Mouse (Mus musculus) embryonic stem cell, embryonic (primary cell): ENCODE measurements around the gene Ltf.

Experiments used
- CTCF ChIA-PET, 4 experiments: fragments of 300-600 bp in 2 of 4; fragments of 350-600 bp in 2 of 4; sonication (Branson Sonifier 250); formaldehyde crosslinking; loops; one replicate each; lab custom pipeline; 2022; ENCODE audit warnings: inconsistent platforms in 2 of 4; lab: Charles Lee
- POLR2A ChIA-PET, 4 experiments: fragments of 300-600 bp in 2 of 4; fragments of 350-600 bp in 2 of 4; sonication (Branson Sonifier 250); formaldehyde crosslinking; loops; one replicate each; lab custom pipeline; 2022; ENCODE audit warnings: antibody characterized with exemption in 4 of 4, inconsistent platforms in 1 of 4; lab: Charles Lee

Gene Ltf

GRCm38 (mm10) chr9:111058943-111059556 is 40.0 kb downstream of the Ltf start:
- ChIA-PET CTCF (interaction anchor here in 1 of 4 experiments (0.5 kb wide), 1 partner anchor 423 kb away, joined by 3 read pairs; no protein-coding TSS in a partner anchor), POLR2A (no interaction called here)

GRCm38 (mm10) chr9:111062840-111063239 is 43.8 kb downstream of the Ltf start:
- ChIA-PET CTCF (no interaction called here), POLR2A (no interaction called here)

- ChIA-PET CTCF (interaction anchor here in 1 of 4 experiments (0.6 kb wide), 1 partner anchor 56 kb away, joined by 3 read pairs; no protein-coding TSS in a partner anchor), POLR2A (interaction anchor here in 2 of 4 experiments (0.6 to 1.0 kb wide), 2 partner anchors 101 to 128 kb away, joined by 3 read pairs; no protein-coding TSS in a partner anchor)
Observed at GRCm38 (mm10) chr9:111067052-111067451, 48.0 kb downstream of the Ltf start.

- ChIA-PET CTCF (interaction anchor here (0.7 to 5.9 kb wide), 12 partner anchors 9 to 397 kb away, joined by 3 to 25 read pairs (median 4); no protein-coding TSS in a partner anchor), POLR2A (interaction anchor here in 2 of 4 experiments (1.1 to 1.3 kb wide), 2 partner anchors 22 to 105 kb away, joined by 3 read pairs; no protein-coding TSS in a partner anchor)
Observed at GRCm38 (mm10) chr9:111070546-111070961, 51.5 kb downstream of the Ltf start.

- ChIA-PET POLR2A (interaction anchor here in 3 of 4 experiments (0.5 to 1.5 kb wide), 12 partner anchors 8 to 218 kb away, joined by 3 to 4 read pairs (median 3); no protein-coding TSS in a partner anchor), CTCF (interaction anchor here (0.7 to 5.9 kb wide), 14 partner anchors 21 to 291 kb away, joined by 3 to 25 read pairs (median 4); no protein-coding TSS in a partner anchor)
Observed at GRCm38 (mm10) chr9:111072175-111072574, 53.1 kb downstream of the Ltf start.

GRCm38 (mm10) chr9:111072971-111073370 is 53.9 kb downstream of the Ltf start:
- POLR2A ChIA-PET: interaction anchor here in 3 of 4 experiments (1.0 to 1.5 kb wide), 9 partner anchors 8 to 217 kb away, joined by 3 to 4 read pairs (median 3); partner anchors contain the start of genes Als2cl (in 1 of the 3) and Tmie (in 1 of the 3)
- CTCF ChIA-PET: interaction anchor here (0.8 to 5.9 kb wide), 9 partner anchors 20 to 292 kb away, joined by 3 to 25 read pairs (median 4); no protein-coding TSS in a partner anchor

GRCm38 (mm10) chr9:111077745-111078144 is 58.7 kb downstream of the Ltf start:
- POLR2A ChIA-PET: interaction anchor here in 1 of 4 experiments (1.5 kb wide), 1 partner anchor 12 kb away, joined by 8 read pairs; no protein-coding TSS in a partner anchor
- CTCF ChIA-PET: interaction anchor here in 3 of 4 experiments (0.6 to 2.3 kb wide), 13 partner anchors 9 to 296 kb away, joined by 3 to 15 read pairs (median 3); no protein-coding TSS in a partner anchor

- ChIA-PET CTCF (interaction anchor here in 2 of 4 experiments (0.7 to 1.5 kb wide), 6 partner anchors 9 to 956 kb away, joined by 3 to 6 read pairs (median 4); no protein-coding TSS in a partner anchor), POLR2A (interaction anchor here in 3 of 4 experiments (0.6 to 1.0 kb wide), 4 partner anchors 8 to 9 kb away, joined by 3 read pairs; no protein-coding TSS in a partner anchor)
Observed at GRCm38 (mm10) chr9:111080801-111081200, 61.7 kb downstream of the Ltf start.

GRCm38 (mm10) chr9:111081765-111082164 is 62.7 kb downstream of the Ltf start:
- CTCF ChIA-PET: interaction anchor here in 2 of 4 experiments (1.1 to 2.3 kb wide), 3 partner anchors 8 to 87 kb away, joined by 3 to 7 read pairs (median 6); no protein-coding TSS in a partner anchor

GRCm38 (mm10) chr9:111085329-111085728 is 66.3 kb downstream of the Ltf start:
- ChIA-PET POLR2A (interaction anchor here in 2 of 4 experiments (0.7 to 1.1 kb wide), 2 partner anchors 11 to 139 kb away, joined by 3 to 4 read pairs; no protein-coding TSS in a partner anchor), CTCF (interaction anchor here in 3 of 4 experiments (0.5 to 2.1 kb wide), 5 partner anchors 8 to 465 kb away, joined by 3 to 5 read pairs (median 3); no protein-coding TSS in a partner anchor)

More at GRCm38 (mm10) chr9:111081765-111082164, 62.7 kb downstream of the Ltf start:
- POLR2A ChIA-PET: interaction anchor here in 2 of 4 experiments (1.0 to 1.1 kb wide), 2 partner anchors 11 to 24 kb away, joined by 3 read pairs; partner anchors contain the start of gene Ccrl2 (in 1 of the 2)

GRCm38 (mm10) chr9:111086137-111086536 is 67.1 kb downstream of the Ltf start:
- ChIA-PET POLR2A (interaction anchor here in 2 of 4 experiments (0.6 to 0.8 kb wide), 4 partner anchors 33 to 235 kb away, joined by 3 to 4 read pairs (median 4); no protein-coding TSS in a partner anchor), CTCF (interaction anchor here in 3 of 4 experiments (0.6 to 2.1 kb wide), 4 partner anchors 9 to 466 kb away, joined by 3 to 5 read pairs (median 3); no protein-coding TSS in a partner anchor)

GRCm38 (mm10) chr9:111086995-111087606 is 68.0 kb downstream of the Ltf start:
- CTCF ChIA-PET: interaction anchor here in 3 of 4 experiments (0.6 to 2.1 kb wide), 5 partner anchors 56 to 1702 kb away, joined by 3 to 5 read pairs (median 3); no protein-coding TSS in a partner anchor

GRCm38 (mm10) chr9:111087960-111088359 is 68.9 kb downstream of the Ltf start:
- POLR2A ChIA-PET: interaction anchor here in 3 of 4 experiments (0.6 to 2.6 kb wide), 3 partner anchors 31 to 184 kb away, joined by 5 to 7 read pairs (median 7); partner anchors contain the start of genes Epm2aip1 (in 2 of the 3) and Mlh1 (in 2 of the 3)
- CTCF ChIA-PET: interaction anchor here in 2 of 4 experiments (0.6 to 0.8 kb wide), 2 partner anchors 165 to 305 kb away, joined by 3 read pairs; no protein-coding TSS in a partner anchor

More at GRCm38 (mm10) chr9:111086995-111087606, 68.0 kb downstream of the Ltf start:
- POLR2A ChIA-PET: interaction anchor here in 2 of 4 experiments (0.6 to 2.6 kb wide), 3 partner anchors 32 to 185 kb away, joined by 3 to 7 read pairs (median 7); partner anchors contain the start of genes Epm2aip1 (in 1 of the 2), Mlh1 (in 1 of the 2) and Tdgf1 (in 1 of the 2)

- ChIA-PET POLR2A (interaction anchor here in 2 of 4 experiments (0.6 to 2.6 kb wide), 5 partner anchors 11 to 681 kb away, joined by 3 to 8 read pairs (median 4); partner anchors contain the start of gene Ptpn23 (in 1 of the 2)), CTCF (no interaction called here)
Observed at GRCm38 (mm10) chr9:111088886-111089285, 69.8 kb downstream of the Ltf start.
